Mouse (Mus musculus) kidney, adult 2 months (tissue): ENCODE measurements at regions not wholly inside any gene's neighbourhood (a gene's known extent, or its start where the extent isn't known, plus 50 kb on each side); places are given as distances from the start of the nearest gene placed in this dataset.

ENCODE experiments used
- DNase-seq: peaks from one replicate; pipeline ENCODE4 v3.0.0; 2021
- H3K27ac ChIP-seq: fragments of 200-500 bp; 2 replicates; pipeline ENCODE4 v1.5.1; 2012; ENCODE audit warnings: low read depth, low read length, control low read depth, inconsistent platforms; ENCODE audit not compliant: insufficient read depth
- H3K27me3 ChIP-seq: fragments of 200-500 bp; replicated peaks from 2 replicates; pipeline ENCODE4 v1.6.1; 2012; ENCODE audit warnings: mild to moderate bottlenecking, moderate library complexity, low read length, inconsistent platforms; ENCODE audit not compliant: control insufficient read depth, insufficient read depth
- H3K36me3 ChIP-seq: fragments of 200-500 bp; 2 replicates; pipeline ENCODE4 v1.6.1; 2012; ENCODE audit warnings: mild to moderate bottlenecking, moderate library complexity, low read length, inconsistent platforms; ENCODE audit not compliant: control insufficient read depth, insufficient read depth
- H3K4me1 ChIP-seq: fragments of 200-500 bp; 2 replicates; pipeline ENCODE4 v1.6.1; 2011; ENCODE audit warnings: low read length; ENCODE audit not compliant: control insufficient read depth, insufficient read depth
- H3K4me3 ChIP-seq: fragments of 200-500 bp; 2 replicates; pipeline ENCODE4 v1.5.1; 2011; ENCODE audit warnings: mild to moderate bottlenecking, low read depth, low read length, control low read depth; ENCODE audit not compliant: insufficient read depth
- CTCF ChIP-seq: fragments of 200-500 bp; conservative IDR thresholded peaks from 2 replicates; pipeline ENCODE4 v1.5.1; 2011; ENCODE audit warnings: low read depth, mild to moderate bottlenecking, control low read depth, low read length, moderate library complexity, mixed read lengths; ENCODE audit not compliant: insufficient read depth, insufficient read length
- POLR2A ChIP-seq: fragments of 200-500 bp; IDR thresholded peaks from one replicate; pipeline ENCODE4 v1.6.1; 2011; ENCODE audit warnings: low read depth, low read length, control low read depth
- WGBS: fragments of 180-500 bp; shearing (Covaris S2); methylation state at CpG from one replicate; pipeline ENCODE4 v1.1.7; 2018; 5-methylcytosine and 5-hydroxymethylcytosine counted together

DNA sequence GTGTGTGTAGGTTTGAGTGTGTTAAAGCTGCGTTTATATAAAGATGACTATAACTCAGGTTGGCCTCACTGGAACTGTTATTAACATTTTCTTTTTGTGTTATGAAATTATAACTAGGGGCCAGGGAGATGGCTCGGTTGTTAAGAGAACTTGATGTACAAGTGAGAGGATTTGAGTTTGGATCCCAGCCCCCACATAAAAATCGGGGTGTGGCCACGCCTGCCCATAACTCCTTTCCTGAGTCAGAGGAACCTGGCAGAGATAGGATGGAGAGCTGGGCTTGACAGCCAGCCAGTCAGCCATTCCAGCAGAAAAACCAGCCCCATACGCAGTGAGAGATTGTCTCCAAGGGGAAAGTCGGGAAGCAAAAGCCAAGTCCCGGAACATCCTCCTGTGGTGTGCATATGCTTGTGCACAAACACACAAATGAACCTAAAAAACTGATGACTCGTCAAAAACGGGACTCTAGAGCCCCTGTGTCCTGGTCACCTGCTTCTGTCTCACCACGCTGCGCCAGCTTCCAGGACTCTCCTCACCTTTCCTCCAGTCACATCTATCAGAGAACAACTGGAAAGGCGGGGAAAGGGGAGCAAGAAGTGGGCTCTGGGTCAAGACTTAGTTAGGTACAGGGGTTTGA lies 97.8 kb downstream of the Amer3 start:
- no peak for DNase-seq
- no peak overlapping the region for H3K27ac ChIP-seq
- WGBS: 50% methylated on average over 12 of the region's 12 CpGs
- no peaks in the 10 kb centered on the region for H3K27me3 ChIP-seq
- H3K4me3 ChIP-seq: no peak overlapping the region
- TF ChIP-seq POLR2A (no peak), CTCF (no peak)
- H3K36me3 ChIP-seq: no peaks in the 10 kb centered on the region
- H3K4me1 ChIP-seq: no peaks in the 10 kb centered on the region

GRCm38 (mm10) chr1:34677832-34678733 lies 98.6 kb downstream of the Amer3 start:
- Histone ChIP-seq H3K4me3 (peak overlapping the region; percentile 13), H3K36me3 (no peaks in the 10 kb centered on the region), H3K27ac (no peak overlapping the region), H3K27me3 (no peaks in the 10 kb centered on the region), H3K4me1 (no peaks in the 10 kb centered on the region)
- peak; percentile 73 for DNase-seq
- TF ChIP-seq CTCF (no peak), POLR2A (no peak)
- WGBS: under 1% methylated on average over 56 of the region's 56 CpGs

- 1% methylated on average over 9 of the region's 9 CpGs for WGBS
Measured at GRCm38 (mm10) chr1:34678734-34679068, 99.2 kb downstream of the Amer3 start.

GRCm38 (mm10) chr1:34686539-34686938 lies 107.1 kb downstream of the Amer3 start:
- Histone ChIP-seq H3K27ac (no peak overlapping the region), H3K4me3 (no peak overlapping the region), H3K36me3 (no peaks in the 10 kb centered on the region), H3K27me3 (no peaks in the 10 kb centered on the region), H3K4me1 (no peaks in the 10 kb centered on the region)
- no peak for DNase-seq
- 56% methylated on average over 2 of the region's 2 CpGs for WGBS
- TF ChIP-seq POLR2A (no peak), CTCF (no peak)

More at GRCm38 (mm10) chr1:34678734-34679068, 99.2 kb downstream of the Amer3 start:
- peak overlapping the region; percentile 5; the same call in 1 of the 2 replicates for H3K4me3 ChIP-seq
- no peaks in the 10 kb centered on the region for H3K36me3 ChIP-seq
- H3K4me1 ChIP-seq: no peaks in the 10 kb centered on the region
- DNase-seq: no peak
- no peak for TF ChIP-seq CTCF
- H3K27ac ChIP-seq: no peak overlapping the region
- no peaks in the 10 kb centered on the region for H3K27me3 ChIP-seq

- TF ChIP-seq POLR2A (no peak), CTCF (no peak)
- no peak overlapping the region for H3K27ac ChIP-seq
- no peak overlapping the region for H3K4me3 ChIP-seq
- DNase-seq: no peak
- H3K36me3 ChIP-seq: no peaks in the 10 kb centered on the region
- no peaks in the 10 kb centered on the region for H3K27me3 ChIP-seq
- WGBS: 75% methylated on average over 4 of the region's 4 CpGs
- no peaks in the 10 kb centered on the region for H3K4me1 ChIP-seq
Measured at GRCm38 (mm10) chr1:34696533-34696932, 117.1 kb downstream of the Amer3 start.

DNA sequence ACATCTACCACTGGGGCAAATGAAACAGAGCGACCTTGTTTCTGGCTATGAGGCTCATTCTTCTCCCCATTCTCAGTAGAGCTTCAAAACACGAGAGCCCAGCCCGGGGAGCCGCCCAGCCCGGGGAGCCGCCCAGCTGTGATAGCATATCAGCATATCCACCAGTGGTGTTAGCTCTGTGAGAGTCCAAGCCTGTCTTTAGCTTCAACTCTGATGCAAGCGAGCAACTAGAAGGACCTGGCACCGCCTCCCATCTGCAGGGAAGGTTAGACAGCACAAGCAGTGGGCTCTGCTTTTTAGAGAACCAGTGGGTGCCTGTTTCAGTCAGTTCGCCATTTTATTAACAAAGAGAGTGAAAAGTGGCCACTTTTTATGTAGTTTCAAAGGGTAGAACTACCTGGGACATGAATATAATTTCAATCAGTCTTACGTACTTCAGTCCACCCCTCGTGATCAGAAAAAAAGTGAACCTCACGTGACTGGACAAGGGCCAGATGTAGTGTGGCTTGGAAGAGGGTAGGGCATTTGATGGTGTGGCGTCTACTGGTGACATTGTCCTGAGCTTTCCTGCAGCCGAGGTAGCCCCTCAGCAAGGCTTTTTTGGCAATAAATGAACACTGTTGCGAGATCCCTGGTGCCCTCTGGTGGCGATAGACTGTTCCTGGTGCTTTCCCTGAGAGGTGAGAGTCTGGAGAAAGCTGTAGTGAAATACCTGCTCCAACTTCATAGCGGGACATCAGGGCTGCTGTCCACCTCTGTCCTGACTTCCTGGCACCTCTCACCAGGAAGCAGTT lies 121.0 kb downstream of the Amer3 start:
- H3K27ac ChIP-seq: no peak overlapping the region
- peak; percentile 17 for DNase-seq
- 49% methylated on average over 17 of the region's 17 CpGs for WGBS
- H3K4me1 ChIP-seq: no peaks in the 10 kb centered on the region
- no peaks in the 10 kb centered on the region for H3K36me3 ChIP-seq
- TF ChIP-seq CTCF (peak; percentile 55; the same call in 1 of the 2 replicates), POLR2A (no peak)
- no peak overlapping the region for H3K4me3 ChIP-seq
- no peaks in the 10 kb centered on the region for H3K27me3 ChIP-seq
